Mouse (Mus musculus) heart, postnatal 14 days (tissue): ENCODE measurements around the gene Clic3. TPM values are rescaled to one million over a fixed set of nuclear protein-coding genes. Genes with fewer than 3 reads are reported as not detected.

Experiments
- DNase-seq, 2 experiments: peaks; one replicate each; pipeline ENCODE4 v3.0.0; 2021 to 2022
- intact Hi-C: fragments of 180-260 bp; cut with DNase I; formaldehyde crosslinking; loops from one replicate; pipeline ENCODE4 v1.15.1; 2025
- total RNA-seq, 2 experiments: library from RNA; stranded (reverse); gene quantifications; 2 replicates each; pipeline ENCODE4 v1.2.3; 2021

The Clic3 gene
- total RNA-seq, 2 experiments from 2014 or later = 3.0 to 3.9 TPM

DNA sequence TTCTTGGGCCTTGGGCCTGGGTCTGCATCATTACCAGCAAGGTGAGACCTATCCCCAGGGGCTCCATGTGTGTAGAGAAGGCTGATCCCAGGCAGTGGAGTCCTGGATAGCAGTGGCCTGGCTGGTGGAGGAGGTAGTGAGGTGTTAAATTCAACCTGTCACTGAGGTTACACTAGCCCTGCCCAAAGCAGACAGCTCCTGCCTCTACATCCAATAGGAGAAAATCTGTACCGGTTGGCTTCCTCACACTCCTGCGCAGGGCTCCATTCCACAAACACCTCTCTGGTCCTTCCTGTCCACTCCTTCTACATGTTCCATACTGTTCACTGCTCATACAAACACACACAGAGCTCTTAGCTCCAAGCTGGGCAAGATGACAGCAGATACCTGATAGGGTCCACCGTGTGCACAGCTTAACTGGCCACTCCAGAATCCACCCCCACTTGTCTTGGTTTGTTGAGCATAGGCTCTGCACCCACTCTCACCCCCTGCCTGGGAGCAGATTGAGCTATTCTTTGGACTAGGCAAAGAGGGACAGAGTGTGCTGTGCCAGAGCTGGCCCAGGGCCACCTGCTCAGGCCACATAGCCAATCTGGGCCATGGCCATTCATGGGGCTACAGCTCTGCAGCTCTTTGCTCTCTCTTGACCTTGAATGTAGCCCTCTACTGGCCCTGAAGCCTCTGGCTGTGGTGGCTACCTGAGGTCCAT is 21.5 kb downstream of the Clic3 start:
- intact Hi-C loops = no loop called here
- peak; percentile 53 to 63 for DNase-seq

- DNase-seq = no peak
- intact Hi-C loops = no loop called here
Observed at GRCm38 (mm10) chr2:25479551-25480311, 23.1 kb downstream of the Clic3 start.

- no peak for DNase-seq
- intact Hi-C loops = no loop called here
Observed at GRCm38 (mm10) chr2:25480541-25480940, 23.9 kb downstream of the Clic3 start.

DNA sequence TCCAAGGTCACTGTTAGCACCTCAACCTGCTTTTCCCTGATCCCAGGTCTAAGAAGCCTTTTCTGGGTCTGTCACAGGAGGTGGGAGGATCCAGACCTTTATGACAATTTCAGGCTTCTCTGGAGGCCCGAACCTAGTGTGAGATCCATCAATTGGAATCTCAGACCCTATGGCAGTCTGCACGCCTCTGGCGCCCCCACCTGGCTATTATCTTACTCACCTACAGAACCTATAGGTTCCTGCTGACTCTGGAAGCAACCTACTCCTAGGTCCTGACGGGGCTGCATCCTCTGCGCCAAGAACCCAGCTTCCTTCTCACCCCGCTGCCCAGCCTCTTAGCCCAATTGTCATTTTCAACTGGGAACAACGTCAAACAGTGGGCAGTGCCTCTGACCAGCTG is 26.3 kb downstream of the Clic3 start:
- DNase-seq = peak; percentile 35 to 44
- intact Hi-C loops = loop anchor here (1.0 kb wide), 1 partner anchor 61 kb away; no protein-coding TSS in a partner anchor

- intact Hi-C loops = no loop called here
- DNase-seq = no peak
Observed at GRCm38 (mm10) chr2:25484901-25485647, 28.4 kb downstream of the Clic3 start.

DNA sequence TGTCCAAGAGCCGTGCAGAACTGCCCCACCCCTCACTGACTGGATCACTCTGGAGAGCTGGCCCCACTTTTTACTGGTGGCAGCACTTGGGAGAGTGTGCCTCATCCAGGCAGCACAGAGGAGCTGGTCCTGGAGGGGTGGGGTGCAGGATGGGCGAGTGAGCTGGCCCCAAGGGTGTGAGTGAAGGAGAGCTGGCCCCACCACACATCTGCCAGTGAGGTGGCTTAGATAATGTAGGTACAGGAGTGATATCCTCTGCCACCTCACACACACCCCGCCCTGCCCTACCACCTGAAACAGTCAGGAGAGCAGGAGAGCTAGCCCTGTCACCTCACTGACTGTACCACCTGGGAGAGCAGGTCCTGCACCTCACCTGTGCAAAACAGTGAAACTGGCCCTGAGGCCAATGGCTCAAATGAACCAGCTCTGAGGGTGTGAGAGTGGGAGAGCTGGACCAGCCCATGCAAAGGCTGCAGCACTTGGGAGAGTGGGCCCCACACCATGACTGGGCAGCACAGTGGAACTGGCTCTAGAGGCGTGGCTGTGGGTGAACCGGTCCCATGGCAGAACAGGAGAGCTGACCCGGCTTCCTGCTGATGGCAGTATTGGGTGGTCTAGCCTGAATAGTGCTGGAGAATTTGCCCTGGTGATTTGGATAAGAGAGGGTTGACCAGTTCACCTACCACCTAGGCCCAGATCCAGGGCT is 31.5 kb downstream of the Clic3 start:
- intact Hi-C loops = no loop called here
- DNase-seq = no peak

DNA sequence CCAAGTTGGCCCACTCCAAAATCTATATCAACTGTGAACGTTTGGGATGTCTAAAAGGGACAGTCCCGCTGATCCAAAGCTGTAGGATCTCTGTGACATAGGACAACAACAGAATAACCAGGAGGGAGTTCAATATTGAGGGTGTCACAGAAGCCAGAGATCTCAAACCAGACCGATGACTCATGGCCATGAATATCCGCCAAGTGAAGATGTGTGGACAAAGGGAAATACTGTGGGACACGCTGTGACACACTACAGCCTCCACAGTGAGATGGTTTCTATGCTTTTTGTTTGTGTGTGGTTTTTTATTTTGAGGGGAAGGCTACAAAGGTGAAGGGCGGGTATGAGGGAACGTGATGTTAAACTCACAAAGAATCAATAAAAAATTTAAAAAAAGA is 32.0 kb downstream of the Clic3 start:
- intact Hi-C loops = no loop called here
- no peak for DNase-seq

DNA sequence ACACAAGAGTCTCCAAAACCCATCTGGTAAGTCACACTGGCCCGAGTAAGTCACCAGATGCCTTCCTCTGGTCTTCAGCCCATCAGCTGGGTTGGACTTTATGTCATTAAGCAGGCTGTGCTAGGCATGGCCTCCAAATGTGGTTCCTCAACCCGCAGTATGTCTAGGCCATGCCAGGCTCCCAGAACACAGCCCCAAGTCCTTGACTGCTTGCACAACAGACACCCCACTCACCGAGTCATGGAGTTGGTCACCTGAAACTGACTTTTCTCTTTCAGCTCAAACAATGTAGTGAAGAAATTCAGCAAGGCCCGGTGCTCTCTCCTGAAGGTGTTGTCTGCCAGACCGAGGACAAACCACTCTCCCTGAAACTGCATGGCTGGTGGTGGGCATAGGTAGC is 36.4 kb downstream of the Clic3 start:
- no peak for DNase-seq
- intact Hi-C loops = no loop called here

- intact Hi-C loops = no loop called here
- no peak for DNase-seq
Observed at GRCm38 (mm10) chr2:25493476-25493961, 36.9 kb downstream of the Clic3 start, which contains the start of gene Lcn12. Gene Lcn12, minus strand, starts transcription at chr2:25493911.

DNA sequence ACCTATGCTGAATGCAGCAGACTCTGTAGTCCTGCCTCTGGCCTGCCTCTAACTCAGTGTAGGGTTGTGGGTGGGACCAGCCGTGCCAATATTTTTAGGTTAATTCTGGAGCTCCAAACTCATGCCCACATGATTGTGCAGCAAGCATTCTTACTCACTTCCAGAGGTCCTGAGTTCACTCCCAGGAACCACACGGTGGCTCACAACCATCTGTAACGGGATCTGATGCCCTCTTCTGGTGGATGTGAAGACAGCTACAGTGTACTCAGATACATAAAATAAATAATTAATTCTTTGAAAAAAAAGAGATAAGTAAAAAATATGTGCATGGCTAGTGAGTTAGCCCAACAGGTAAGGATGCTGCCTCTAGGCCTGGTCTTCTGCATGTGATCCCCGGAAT is 39.8 kb downstream of the Clic3 start:
- intact Hi-C loops = no loop called here
- DNase-seq = no peak

DNA sequence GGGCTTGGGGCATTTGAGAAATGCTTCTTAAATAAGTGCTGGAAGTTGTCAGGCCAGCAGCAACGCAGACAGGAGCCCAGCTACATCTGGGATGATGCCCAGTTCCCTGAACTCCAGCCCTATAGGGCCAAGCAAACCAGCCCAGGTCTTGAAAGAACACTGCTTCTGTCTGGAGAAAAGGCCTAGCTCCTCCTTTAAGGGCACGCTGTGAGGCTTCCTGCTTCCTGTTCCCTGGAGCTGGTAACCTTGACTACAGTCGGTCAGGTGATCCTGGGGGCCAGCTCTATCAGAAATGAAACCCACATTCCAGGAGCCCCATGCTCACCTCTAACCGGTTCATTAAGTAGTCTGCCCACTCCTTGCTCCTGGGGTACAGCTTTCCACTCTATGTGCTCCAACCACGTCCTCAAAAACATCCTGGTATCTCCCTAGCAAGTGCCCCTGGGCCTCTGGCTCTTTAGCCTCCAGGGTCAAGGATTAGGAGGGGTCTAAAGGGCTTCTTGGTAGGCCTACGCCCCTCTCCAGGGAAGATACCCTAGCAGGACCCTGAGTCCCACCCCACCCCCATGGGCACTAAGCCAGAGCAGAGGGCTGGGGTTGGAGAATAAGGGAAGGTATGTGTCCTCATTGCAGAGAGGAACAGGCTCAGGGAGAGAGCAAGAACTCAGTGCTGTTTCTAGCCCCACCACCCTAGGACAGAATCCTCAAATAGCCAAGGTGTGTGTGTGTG is 41.4 kb downstream of the Clic3 start:
- intact Hi-C loops = no loop called here

DNA sequence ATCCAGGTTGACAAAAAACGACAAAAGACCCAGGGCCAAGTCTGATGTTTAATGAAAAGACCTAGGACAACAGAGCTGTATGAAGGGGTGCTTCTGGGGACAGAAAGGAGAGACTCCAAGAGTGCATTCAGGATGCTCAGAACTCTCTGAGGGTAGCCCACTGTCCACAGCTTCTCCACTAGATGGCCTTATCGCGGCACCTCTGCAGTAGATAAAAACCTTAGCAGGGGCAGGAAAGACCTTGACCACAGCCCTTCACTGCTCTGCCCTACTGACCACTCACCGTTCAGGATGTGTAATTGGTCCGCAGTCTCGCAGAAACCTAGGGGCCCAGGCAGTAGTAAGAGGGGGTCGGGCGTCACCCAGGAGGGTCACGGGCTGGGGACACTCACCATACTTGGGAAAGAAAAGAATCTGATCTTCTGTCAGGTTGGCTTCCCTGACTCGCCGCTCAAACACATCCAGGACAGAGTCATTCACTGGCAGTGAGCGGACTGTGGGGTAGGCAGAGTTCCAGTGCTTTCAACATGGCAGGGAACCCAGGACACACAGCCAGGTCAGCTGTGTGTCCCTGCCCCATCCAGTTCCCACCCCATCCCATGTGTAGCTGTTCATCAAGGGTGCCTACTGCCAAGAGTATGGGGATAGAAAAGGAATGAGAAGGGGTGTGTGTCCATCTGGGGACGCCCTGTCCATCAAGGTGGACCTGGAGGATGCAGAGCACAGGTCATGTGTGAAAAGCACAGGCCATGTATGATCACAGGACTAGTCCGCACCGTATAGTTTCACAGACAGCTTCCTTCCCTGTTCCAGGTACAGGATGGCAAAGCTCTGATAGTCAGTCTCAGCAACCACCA is 42.2 kb downstream of the Clic3 start:
- no peak for DNase-seq
- intact Hi-C loops = no loop called here

More for the DNA sequence above, 41.4 kb downstream of the Clic3 start:
- DNase-seq = no peak

DNA sequence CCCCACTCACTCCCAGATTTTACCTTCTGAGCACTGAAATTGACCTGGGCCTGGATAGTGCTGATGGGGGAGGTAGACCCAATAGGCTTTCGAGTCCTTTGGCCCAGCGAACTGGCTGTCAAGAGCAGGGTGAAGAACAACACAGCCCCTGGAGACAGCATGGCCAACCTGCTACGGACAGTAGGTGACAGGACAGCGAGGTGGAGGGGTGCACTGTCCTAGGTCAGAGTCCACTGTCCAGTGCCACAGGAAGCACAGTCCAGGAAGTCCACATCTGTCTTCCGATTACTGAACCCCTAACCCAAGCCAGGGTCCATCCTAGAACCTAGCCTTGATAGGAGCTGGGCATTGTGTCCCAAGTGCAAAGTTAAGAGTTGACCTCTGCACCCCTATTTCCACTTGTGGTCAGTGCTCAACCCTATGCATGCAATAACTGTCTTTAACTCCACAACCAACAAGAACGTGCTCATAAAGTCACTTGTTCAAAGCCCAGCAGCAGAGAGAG is 43.5 kb downstream of the Clic3 start:
- DNase-seq = no peak
- intact Hi-C loops = no loop called here

DNA sequence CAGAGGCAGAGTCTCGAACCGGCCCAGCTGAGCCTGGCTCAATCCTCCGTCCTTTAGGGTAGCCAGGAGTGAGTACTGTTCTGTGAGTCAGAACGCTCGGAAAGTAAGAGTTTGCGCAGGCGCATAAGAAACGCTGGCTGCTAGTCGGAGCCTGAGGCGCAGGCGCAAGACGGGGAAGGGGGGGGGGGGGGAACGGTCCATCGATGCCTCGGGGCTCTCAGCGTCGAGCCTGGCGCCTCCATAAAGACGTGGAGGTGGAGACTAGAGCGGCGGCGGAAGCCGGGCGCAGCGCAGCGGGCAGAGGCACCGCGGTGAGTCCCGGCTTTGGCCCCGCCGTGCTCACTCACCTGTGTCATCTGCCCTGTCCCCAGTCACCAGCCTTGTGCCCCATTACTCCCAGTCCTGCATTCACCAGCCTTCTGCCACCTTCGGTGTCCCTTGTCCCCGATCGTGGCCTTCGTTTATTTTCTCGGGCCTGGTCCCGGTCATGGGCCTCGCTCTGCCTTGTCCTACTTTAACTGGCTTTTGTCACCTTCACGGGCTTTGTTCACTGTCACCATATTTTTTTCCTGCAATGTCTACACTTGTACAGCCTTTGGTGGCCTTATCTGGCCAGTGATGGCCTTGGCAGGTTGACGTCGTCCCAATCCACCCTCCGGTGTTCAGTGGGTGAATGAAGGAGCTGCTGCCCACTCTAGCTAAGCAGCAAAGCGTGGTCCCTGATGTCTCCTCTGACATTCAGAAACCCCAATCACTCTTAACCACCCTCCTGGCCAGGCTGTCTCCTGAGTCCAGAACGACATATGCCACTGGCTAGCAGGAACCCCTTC is 44.2 kb downstream of the Clic3 start, which contains the start of gene Fbxw5:
Gene Fbxw5 (plus strand): TSS at position 175 of the 830 bp plus-strand sequence.
- DNase-seq = peak; percentile 85 to 86
- intact Hi-C loops = no loop called here

DNA sequence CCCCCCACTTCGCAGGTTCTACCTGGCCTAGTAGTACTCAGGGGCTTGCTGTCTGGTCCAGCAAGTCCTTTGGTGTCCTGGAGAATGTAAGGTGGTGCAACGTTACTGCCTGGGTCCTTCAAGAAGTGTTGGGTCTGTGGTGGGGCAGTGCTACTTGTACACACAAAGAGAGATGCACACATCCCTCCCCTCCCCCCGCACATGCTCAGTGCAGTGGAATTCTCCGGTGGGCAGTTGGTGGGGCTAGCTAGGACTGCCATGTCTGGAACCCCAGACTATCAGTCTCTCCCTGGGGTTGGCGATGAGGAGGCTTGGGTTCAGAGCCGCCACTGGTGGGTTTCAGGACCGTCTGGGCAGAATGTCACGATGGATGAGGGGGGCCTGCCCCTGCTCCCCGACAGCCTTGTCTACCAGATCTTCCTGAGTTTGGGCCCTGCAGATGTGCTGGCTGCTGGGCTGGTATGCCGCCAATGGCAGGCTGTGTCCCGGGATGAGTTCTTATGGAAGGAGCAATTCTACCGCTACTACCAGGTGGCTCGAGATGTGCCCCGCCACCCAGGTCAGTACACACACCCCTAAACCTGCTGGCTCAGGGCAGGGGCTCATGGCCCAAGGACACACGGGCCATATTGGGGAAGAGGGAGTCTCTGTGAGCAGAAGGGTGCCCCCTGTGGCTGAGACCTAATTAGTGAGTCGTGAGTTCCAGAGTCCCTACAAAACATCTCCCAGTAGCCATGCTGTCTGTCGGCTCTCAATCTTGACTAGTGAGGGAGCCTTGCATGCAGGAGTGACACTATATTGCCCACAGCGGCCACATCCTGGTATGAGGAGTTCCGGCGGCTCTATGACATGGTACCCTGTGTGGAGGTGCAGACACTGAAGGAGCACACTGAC is 45.2 kb downstream of the Clic3 start, which contains the start of gene C8g:
Gene C8g (minus strand): TSS at position 127 of the 894 bp plus-strand sequence.
- intact Hi-C loops = no loop called here
- no peak for DNase-seq

GRCm38 (mm10) chr2:25502726-25503125 is 46.1 kb downstream of the Clic3 start:
- intact Hi-C loops = no loop called here

More at GRCm38 (mm10) chr2:25502726-25503125, 46.1 kb downstream of the Clic3 start:
- no peak for DNase-seq
